Mouse (Mus musculus) MEL (cell line): ENCODE measurements around the gene Jarid2. TPM values are rescaled to one million over a fixed set of nuclear protein-coding genes. Genes with fewer than 3 reads are reported as not detected.
A peak's percentile ranks its signal among the peaks of the same experiment; 100 is the strongest.

Experiments used
- DNase-seq: peaks from one replicate; pipeline ENCODE4 v3.0.0; 2011; ENCODE audit warnings: low read depth, low spot score
- H3K27ac ChIP-seq: 2 replicates; pipeline ENCODE4 v1.5.1; 2012; ENCODE audit warnings: low read depth, mild to moderate bottlenecking, control low read depth, low read length, moderate library complexity; ENCODE audit not compliant: control insufficient read depth
- H3K27me3 ChIP-seq, 2 experiments: fragments of 150-350 bp in 1 of 2; sonication (generic) in 1 of 2; 2 replicates each; pipeline ENCODE4 v1.6.1; 2012; ENCODE audit warnings: low read length in 2 of 2, mild to moderate bottlenecking in 2 of 2, improper control_type of control experiment in 1 of 2, moderate library complexity in 1 of 2; ENCODE audit not compliant: insufficient read depth in 2 of 2, control insufficient read depth in 1 of 2
- H3K36me3 ChIP-seq, 2 experiments: 2 replicates each; pipeline ENCODE4 v1.6.1; 2012 to 2014; ENCODE audit warnings: low read length in 2 of 2, improper control_type of control experiment in 1 of 2, inconsistent platforms in 1 of 2, mild to moderate bottlenecking in 1 of 2; ENCODE audit not compliant: insufficient read depth in 2 of 2, control insufficient read depth in 1 of 2
- H3K4me1 ChIP-seq, 2 experiments: fragments of 150-350 bp in 1 of 2; sonication (generic) in 1 of 2; 2 replicates each; pipeline ENCODE4 v1.6.1; 2012; ENCODE audit warnings: low read length in 2 of 2, improper control_type of control experiment in 1 of 2, mild to moderate bottlenecking in 1 of 2; ENCODE audit not compliant: insufficient read depth in 2 of 2, control insufficient read depth in 1 of 2
- H3K4me3 ChIP-seq, 2 experiments: fragments of 150-350 bp in 1 of 2; sonication (generic) in 1 of 2; 2 replicates each; pipeline ENCODE4 v1.5.1; 2012; ENCODE audit warnings: low read depth in 2 of 2, low read length in 2 of 2, mild to moderate bottlenecking in 2 of 2, moderate library complexity in 2 of 2, control low read depth in 1 of 2, improper control_type of control experiment in 1 of 2; ENCODE audit not compliant: control insufficient read depth in 1 of 2, insufficient read depth in 1 of 2
- H3K79me2 ChIP-seq: 2 replicates; pipeline ENCODE4 v1.6.1; 2012; ENCODE audit warnings: mild to moderate bottlenecking, low read length, moderate library complexity; ENCODE audit not compliant: control insufficient read depth, poor library complexity, insufficient read depth
- H3K9ac ChIP-seq: 2 replicates; pipeline ENCODE4 v1.6.1; 2012; ENCODE audit warnings: low read depth, mild to moderate bottlenecking, control low read depth, low read length, moderate library complexity; ENCODE audit not compliant: control insufficient read depth, poor library complexity, severe bottlenecking
- H3K9me3 ChIP-seq: fragments of 150-350 bp; sonication (generic); replicated peaks from 2 replicates; pipeline ENCODE4 v1.6.1; 2012; ENCODE audit warnings: mild to moderate bottlenecking, low read length, improper control_type of control experiment, moderate library complexity; ENCODE audit not compliant: insufficient read depth
- BHLHE40 ChIP-seq: IDR thresholded peaks from 2 replicates; pipeline ENCODE4 v1.6.1; 2012; ENCODE audit warnings: low read depth, mild to moderate bottlenecking, inconsistent platforms, low read length, improper control_type of control experiment, borderline replicate concordance
- E2F4 ChIP-seq: IDR thresholded peaks from 2 replicates; pipeline ENCODE4 v1.6.1; 2011; ENCODE audit warnings: low read depth, low read length, improper control_type of control experiment, borderline replicate concordance
- ELF1 ChIP-seq: IDR thresholded peaks from 2 replicates; pipeline ENCODE4 v1.6.1; 2014; ENCODE audit warnings: low read depth, mild to moderate bottlenecking, inconsistent platforms, low read length, improper control_type of control experiment, moderate library complexity
- EP300 ChIP-seq, 2 experiments: IDR thresholded peaks; 2 replicates each; pipeline ENCODE4 v1.6.1; 2011; ENCODE audit warnings: improper control_type of control experiment in 2 of 2, low read length in 2 of 2, low read depth in 1 of 2, mild to moderate bottlenecking in 1 of 2
- GABPA ChIP-seq: IDR thresholded peaks from 2 replicates; pipeline ENCODE4 v1.6.1; 2012; ENCODE audit warnings: low read depth, mild to moderate bottlenecking, inconsistent platforms, low read length, improper control_type of control experiment, moderate library complexity
- HCFC1 ChIP-seq: IDR thresholded peaks from 2 replicates; pipeline ENCODE4 v1.6.1; 2012; ENCODE audit warnings: low read depth, mild to moderate bottlenecking, inconsistent platforms, low read length, improper control_type of control experiment, moderate library complexity
- MAX ChIP-seq: IDR thresholded peaks from 2 replicates; pipeline ENCODE4 v1.6.1; 2011; ENCODE audit warnings: low read length, improper control_type of control experiment
- MAZ ChIP-seq: IDR thresholded peaks from 2 replicates; pipeline ENCODE4 v1.6.1; 2012; ENCODE audit warnings: low read depth, mild to moderate bottlenecking, inconsistent platforms, low read length, improper control_type of control experiment
- MXI1 ChIP-seq: IDR thresholded peaks from 2 replicates; pipeline ENCODE4 v1.6.1; 2011; ENCODE audit warnings: mild to moderate bottlenecking, low read depth, low read length, improper control_type of control experiment
- MYB ChIP-seq: IDR thresholded peaks from 2 replicates; pipeline ENCODE4 v1.6.1; 2011; ENCODE audit warnings: mild to moderate bottlenecking, low read depth, low read length, improper control_type of control experiment
- MYC ChIP-seq: IDR thresholded peaks from 2 replicates; pipeline ENCODE4 v1.6.1; 2011; ENCODE audit warnings: low read depth, mild to moderate bottlenecking, low read length, improper control_type of control experiment, moderate library complexity
- NRF1 ChIP-seq: IDR thresholded peaks from 2 replicates; pipeline ENCODE4 v1.6.1; 2014; ENCODE audit warnings: low read depth, mild to moderate bottlenecking, inconsistent platforms, low read length, improper control_type of control experiment, moderate library complexity; ENCODE audit not compliant: poor library complexity, insufficient read depth, severe bottlenecking
- POLR2AphosphoS2 ChIP-seq: IDR thresholded peaks from 2 replicates; pipeline ENCODE4 v1.6.1; 2011; ENCODE audit warnings: low read length, improper control_type of control experiment
- POLR2AphosphoS5 ChIP-seq: IDR thresholded peaks from 2 replicates; pipeline ENCODE4 v1.6.1; 2012; ENCODE audit warnings: low read depth, borderline replicate concordance, mild to moderate bottlenecking, inconsistent platforms, low read length, moderate library complexity, mixed read lengths
- RAD21 ChIP-seq: IDR thresholded peaks from 2 replicates; pipeline ENCODE4 v1.6.1; 2011; ENCODE audit warnings: mild to moderate bottlenecking, low read depth, low read length, improper control_type of control experiment
- RCOR1 ChIP-seq: IDR thresholded peaks from 2 replicates; pipeline ENCODE4 v1.6.1; 2012; ENCODE audit warnings: low read depth, mild to moderate bottlenecking, inconsistent platforms, low read length, improper control_type of control experiment
- SIN3A ChIP-seq: IDR thresholded peaks from 2 replicates; pipeline ENCODE4 v1.6.1; 2012; ENCODE audit warnings: low read length, improper control_type of control experiment, inconsistent platforms
- SMC3 ChIP-seq: IDR thresholded peaks from 2 replicates; pipeline ENCODE4 v1.6.1; 2011; ENCODE audit warnings: low read depth, low read length, improper control_type of control experiment
- TBP ChIP-seq: IDR thresholded peaks from 2 replicates; pipeline ENCODE4 v1.8.0; 2011; ENCODE audit warnings: low read depth, low read length, improper control_type of control experiment
- TCF12 ChIP-seq: IDR thresholded peaks from 2 replicates; pipeline ENCODE4 v1.6.1; 2014; ENCODE audit warnings: low read depth, mild to moderate bottlenecking, inconsistent platforms, low read length, improper control_type of control experiment, moderate library complexity
- ZMIZ1 ChIP-seq: IDR thresholded peaks from 2 replicates; pipeline ENCODE4 v1.6.1; 2012; ENCODE audit warnings: low read depth, mild to moderate bottlenecking, inconsistent platforms, low read length, improper control_type of control experiment, moderate library complexity
- polyA plus RNA-seq, 2 experiments: library from polyadenylated mRNA; stranded (reverse) in 1 of 2; unstranded in 1 of 2; fragments of >175 nt in 1 of 2; fragments of >200 nt in 1 of 2; gene quantifications; 2 replicates each; pipeline versions ENCODE4 v1.2.1 to v1.2.4; 2012; ENCODE audit warnings: low replicate concordance in 2 of 2, low read depth in 1 of 2; ENCODE audit not compliant: insufficient read length in 2 of 2, insufficient read depth in 1 of 2, missing spikeins in 1 of 2
- total RNA-seq: library from RNA; depleted of rRNA; stranded (reverse); fragments of 300-350 nt; gene quantifications from 2 replicates; pipeline ENCODE4 v1.2.3, GENCODE M21; 2012

The Jarid2 gene
- total and polyA plus RNA-seq, 3 experiments, result 5.4 to 76.5 (median 21.2) TPM

GRCm38 (mm10) chr13:44933575-44933974 is 204.3 kb downstream of the Jarid2 start:
- no peak for DNase-seq
- H3K4me3 ChIP-seq, result no peak overlapping the region
- peaks cover 2 to 14% of the 10 kb centered on the region in 2 experiments; a peak in 3 of 4 replicates for H3K4me1 ChIP-seq
- TF ChIP-seq SIN3A (no peak), TBP (no peak), ELF1 (no peak), NRF1 (no peak), MAX (no peak), POLR2AphosphoS5 (no peak), BHLHE40 (no peak), MXI1 (no peak), RAD21 (no peak), TCF12 (no peak), POLR2AphosphoS2 (no peak), SMC3 (no peak), MYC (no peak), RCOR1 (no peak), MYB (no peak)
- peaks cover 3 to 5% of the 10 kb centered on the region in 2 experiments for H3K36me3 ChIP-seq
- no peak overlapping the region for H3K27ac ChIP-seq
- H3K9ac ChIP-seq, result no peak overlapping the region
- no peaks in the 10 kb centered on the region for H3K79me2 ChIP-seq
- H3K9me3 ChIP-seq, result no peaks in the 10 kb centered on the region
- no peaks in the 10 kb centered on the region for H3K27me3 ChIP-seq

DNA sequence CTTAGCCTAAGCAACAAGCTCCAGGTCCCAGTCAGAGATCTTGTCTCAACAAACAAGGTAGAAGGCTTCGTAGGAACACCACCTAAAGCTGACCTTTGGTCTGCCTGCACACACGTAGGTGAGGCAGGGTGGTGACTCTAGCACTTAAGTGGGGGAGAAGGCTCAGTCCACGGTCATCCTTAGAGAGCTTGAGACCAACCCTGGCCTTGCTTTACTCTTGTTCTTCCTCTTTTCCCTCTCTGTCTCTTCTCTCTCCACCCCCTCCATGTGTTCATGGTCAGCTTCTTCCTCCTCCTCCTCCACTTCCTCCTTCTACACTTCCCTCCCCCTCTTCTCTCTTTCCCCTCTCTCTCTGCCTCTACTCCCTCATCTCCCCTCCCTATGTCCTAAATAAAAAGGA is 208.4 kb downstream of the Jarid2 start:
- H3K9me3 ChIP-seq, result no peaks in the 10 kb centered on the region
- peak overlapping the region; percentile 36 for H3K9ac ChIP-seq
- no peaks in the 10 kb centered on the region for H3K27me3 ChIP-seq
- H3K36me3 ChIP-seq, result peaks cover 0 to 5% of the 10 kb centered on the region in 2 experiments; a peak in 2 of 4 replicates
- no peak overlapping the region for H3K4me3 ChIP-seq
- TF ChIP-seq MAX, result peak; percentile 46; the same call in 1 of the 2 replicates
- peak; percentile 82 for TF ChIP-seq MYC
- no peak for TF ChIP-seq GABPA
- TF ChIP-seq MYB, result no peak
- peak; percentile 57 for TF ChIP-seq ELF1
- no peak for TF ChIP-seq E2F4
- no peak for TF ChIP-seq BHLHE40
- no peak for TF ChIP-seq SIN3A
- peak; percentile 34; the same call in 1 of the 2 replicates for TF ChIP-seq MAZ
- TF ChIP-seq HCFC1, result no peak
- TF ChIP-seq TBP, result no peak
- TF ChIP-seq EP300 (IDR thresholded peaks at IDR 0.05; ENCODE audit: low read depth in 1 of 2, low read length in 2 of 2), result peak in 1 of 2 experiments; percentile 58; a peak in 2 of 4 replicates
- TF ChIP-seq SMC3, result no peak
- TF ChIP-seq ZMIZ1, result no peak
- TF ChIP-seq, all 39 proteins: peak for 5
- Histone ChIP-seq H3K27ac (peak overlapping the region; percentile 57), H3K4me1 (peaks cover 2 to 15% of the 10 kb centered on the region in 2 experiments; a peak in 3 of 4 replicates), H3K79me2 (no peaks in the 10 kb centered on the region)
- DNase-seq, result peak; percentile 76
